Mouse (Mus musculus): ENCODE results near the gene Cacna2d3. TPM values are rescaled to one million over a fixed set of nuclear protein-coding genes. Genes with fewer than 3 reads are reported as not detected.
A peak's percentile ranks its signal among the peaks of the same experiment; 100 is the strongest.

Cacna2d3 gene
- polyA plus RNA-seq, 1 experiment from 2014 or later: 0.45 TPM

DNA sequence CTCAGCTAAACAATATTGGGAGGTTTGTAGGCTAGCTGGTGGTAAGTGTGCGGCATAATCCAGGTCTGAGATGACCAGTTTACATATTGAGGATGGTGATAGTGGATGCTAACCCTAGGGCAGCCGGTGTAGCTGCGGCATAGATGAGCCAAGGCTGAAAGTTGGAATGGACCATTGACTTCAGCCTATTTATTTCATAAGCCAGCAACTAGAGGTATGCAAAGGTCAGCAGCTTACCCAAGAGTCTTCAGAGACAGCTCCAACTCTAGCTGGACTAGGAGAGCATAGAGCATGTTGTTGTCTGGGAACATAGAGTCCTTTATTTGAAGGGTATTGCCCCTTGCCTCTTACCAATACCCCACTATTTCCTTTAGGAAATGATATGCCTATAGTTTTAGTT, 725.1 kb downstream of the Cacna2d3 start:
- Histone ChIP-seq H3K36me3 (ENCODE audit: insufficient read depth) (no peaks in the 10 kb centered on the region), H3K27me3 (ENCODE audit: insufficient read depth, low read length) (no peaks in the 10 kb centered on the region), H3K9ac (no peak overlapping the region), H3K4me3 (ENCODE audit: low read depth, low read length) (no peak overlapping the region), H3K4me1 (ENCODE audit: insufficient read depth) (no peaks in the 10 kb centered on the region), H3K27ac (ENCODE audit: low read depth) (no peak overlapping the region), H3K4me2 (no peak overlapping the region), H3K9me3 (ENCODE audit: low read depth, low read length) (no peaks in the 10 kb centered on the region)
- DNase-seq (no peak), ATAC-seq (ENCODE audit: insufficient read depth) (no peak)
- no peak for TF ChIP-seq CTCF (IDR thresholded peaks at IDR 0.05; ENCODE audit: low read depth)
- 94% methylated on average over 3 of the region's 3 CpGs for WGBS

DNA sequence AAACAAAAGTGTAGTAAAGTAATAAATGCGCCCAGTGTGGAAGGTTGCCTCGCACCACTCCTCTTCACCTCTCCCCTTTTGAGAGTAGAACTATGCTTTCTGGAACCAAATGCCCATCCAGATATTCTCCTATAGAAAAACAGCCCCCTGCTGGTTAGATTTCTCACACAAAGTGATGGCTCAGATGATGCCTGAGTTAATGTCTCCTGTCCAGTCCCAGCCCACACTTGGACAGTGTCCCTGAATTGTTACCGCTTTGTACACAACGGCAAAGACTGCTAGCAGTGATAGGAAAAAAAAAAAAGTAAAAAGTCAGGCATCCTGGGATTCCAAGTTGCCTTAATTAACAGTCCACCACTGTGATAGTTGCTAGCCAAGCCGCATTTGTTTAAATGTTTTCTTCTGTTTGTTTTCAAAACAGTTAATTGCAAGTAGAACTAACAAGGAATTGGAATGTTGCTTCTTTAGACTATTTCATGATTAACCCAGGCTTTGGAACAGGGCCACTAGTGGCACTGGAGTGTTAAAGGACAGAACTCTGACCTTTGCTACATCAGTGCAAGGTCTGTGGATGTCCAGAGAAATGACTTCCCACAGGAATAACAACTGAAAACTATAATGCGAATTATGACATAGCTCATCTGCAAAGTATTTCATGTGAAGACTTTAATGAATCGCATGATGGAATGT, 733.3 kb downstream of the Cacna2d3 start:
- Histone ChIP-seq H3K27ac (ENCODE audit: low read depth) (no peak overlapping the region), H3K27me3 (ENCODE audit: insufficient read depth, low read length) (no peaks in the 10 kb centered on the region), H3K9me3 (ENCODE audit: low read depth, low read length) (no peaks in the 10 kb centered on the region), H3K9ac (no peak overlapping the region), H3K36me3 (ENCODE audit: insufficient read depth) (no peaks in the 10 kb centered on the region), H3K4me1 (ENCODE audit: insufficient read depth) (no peaks in the 10 kb centered on the region), H3K4me3 (ENCODE audit: low read depth, low read length) (no peak overlapping the region), H3K4me2 (no peak overlapping the region)
- 73% methylated on average over 7 of the region's 7 CpGs for WGBS
- TF ChIP-seq CTCF (IDR thresholded peaks at IDR 0.05; ENCODE audit: low read depth): peak; percentile 8; the same call in 1 of the 2 replicates
- peak; percentile 43 for DNase-seq
- ATAC-seq (ENCODE audit: insufficient read depth): no peak

DNA sequence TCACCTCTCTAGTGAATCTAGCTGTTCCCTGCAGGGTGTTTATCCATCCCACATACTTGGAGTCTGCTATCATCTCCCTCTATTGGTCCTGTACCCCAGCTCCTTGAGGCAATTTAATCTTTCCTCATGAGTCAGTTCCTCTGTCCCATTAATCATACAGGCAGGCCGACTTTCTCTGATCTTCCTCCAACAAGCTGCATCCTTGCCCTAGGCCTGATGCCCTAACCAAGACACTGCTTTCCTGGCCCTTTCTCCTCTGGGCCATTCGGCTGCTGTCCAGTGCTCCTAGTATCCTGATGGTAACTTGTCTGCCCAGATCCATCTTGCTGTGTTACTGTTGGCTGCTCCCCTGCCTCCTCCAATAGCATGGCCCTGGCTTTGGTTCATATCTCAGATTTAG, 737.4 kb downstream of the Cacna2d3 start:
- no peak overlapping the region for H3K4me3 ChIP-seq (ENCODE audit: low read depth, low read length)
- no peak for TF ChIP-seq CTCF (IDR thresholded peaks at IDR 0.05; ENCODE audit: low read depth)
- ATAC-seq (ENCODE audit: insufficient read depth) (no peak), DNase-seq (no peak)
- no peaks in the 10 kb centered on the region for H3K9me3 ChIP-seq (ENCODE audit: low read depth, low read length)
- no peak overlapping the region for H3K27ac ChIP-seq (ENCODE audit: low read depth)
- H3K4me2 ChIP-seq: no peak overlapping the region
- no peak overlapping the region for H3K9ac ChIP-seq
- no peaks in the 10 kb centered on the region for H3K27me3 ChIP-seq (ENCODE audit: insufficient read depth, low read length)
- no peaks in the 10 kb centered on the region for H3K4me1 ChIP-seq (ENCODE audit: insufficient read depth)
- WGBS: 48% methylated on average over 2 of the region's 2 CpGs
- H3K36me3 ChIP-seq (ENCODE audit: insufficient read depth): no peaks in the 10 kb centered on the region

DNA sequence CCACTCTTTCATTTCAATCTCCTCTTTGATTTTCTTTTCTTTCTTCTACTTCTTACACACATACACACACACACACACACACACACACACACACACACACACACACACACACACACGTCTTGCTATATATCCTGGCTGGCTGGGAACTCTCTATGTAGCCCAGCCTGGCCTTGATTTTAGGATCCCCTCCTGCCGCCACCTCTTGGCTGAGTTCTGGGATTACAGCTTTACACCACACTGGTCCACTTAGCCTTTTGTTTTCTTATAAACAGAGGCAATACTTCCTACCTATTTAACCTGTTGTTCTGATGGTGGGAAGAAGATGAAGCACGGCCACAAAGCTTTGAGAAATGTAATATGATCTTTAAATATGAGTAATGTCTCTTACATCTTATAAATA, 741.2 kb downstream of the Cacna2d3 start:
- peak; percentile 50 for DNase-seq
- no peak overlapping the region for H3K27ac ChIP-seq (ENCODE audit: low read depth)

DNA sequence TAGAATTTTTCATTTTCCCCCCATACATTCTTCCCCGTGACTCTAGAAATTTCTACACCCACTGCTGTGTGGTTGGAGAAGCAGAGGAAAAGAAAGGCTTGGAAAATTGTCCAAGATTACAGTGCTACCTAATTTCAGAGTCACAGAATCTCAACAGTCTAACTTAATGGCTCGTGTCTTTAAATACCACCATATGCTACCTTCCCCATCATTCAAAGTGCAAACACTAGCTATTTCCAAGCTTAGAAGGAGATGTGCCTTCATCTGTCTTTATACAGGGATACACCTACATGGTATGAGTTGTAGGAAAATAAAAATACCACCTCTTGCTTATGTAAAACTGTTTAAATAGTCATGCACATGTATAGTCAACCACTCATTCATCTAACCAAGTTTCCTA, 742.4 kb downstream of the Cacna2d3 start:
- no peak for ATAC-seq (ENCODE audit: insufficient read depth)

More for the DNA sequence above, 741.2 kb downstream of the Cacna2d3 start:
- H3K4me3 ChIP-seq (ENCODE audit: low read depth, low read length): no peak overlapping the region
- no peaks in the 10 kb centered on the region for H3K36me3 ChIP-seq (ENCODE audit: insufficient read depth)
- H3K4me1 ChIP-seq (ENCODE audit: insufficient read depth): no peaks in the 10 kb centered on the region
- H3K27me3 ChIP-seq (ENCODE audit: insufficient read depth, low read length): no peaks in the 10 kb centered on the region
- no peaks in the 10 kb centered on the region for H3K9me3 ChIP-seq (ENCODE audit: low read depth, low read length)
- H3K9ac ChIP-seq: no peak overlapping the region
- no peak overlapping the region for H3K4me2 ChIP-seq
- no peak for ATAC-seq (ENCODE audit: insufficient read depth)
- 34% methylated on average over 3 of the region's 3 CpGs for WGBS
- peak; percentile 43 for TF ChIP-seq CTCF (IDR thresholded peaks at IDR 0.05; ENCODE audit: low read depth)

DNA sequence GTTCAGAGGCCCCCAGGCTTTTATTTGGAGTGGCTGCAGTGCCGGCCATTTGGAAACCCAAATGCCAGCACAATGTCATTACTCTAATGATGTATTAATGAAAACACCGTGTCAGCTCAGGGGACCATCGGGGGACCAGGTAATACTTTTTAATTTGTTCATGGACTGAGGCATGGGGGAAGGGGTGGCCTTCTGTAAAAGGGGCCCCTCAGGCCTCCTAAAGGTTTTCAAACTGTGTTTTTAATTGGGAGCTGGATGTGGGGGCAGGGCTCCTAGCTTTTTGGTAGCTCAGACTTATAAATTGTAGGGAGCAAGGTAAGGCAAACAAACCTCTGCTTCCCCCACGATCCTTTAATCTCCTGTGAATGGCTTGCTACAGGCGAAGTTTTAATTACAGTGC, 749.0 kb downstream of the Cacna2d3 start:
- Histone ChIP-seq H3K9me3 (ENCODE audit: low read depth, low read length) (no peaks in the 10 kb centered on the region), H3K36me3 (ENCODE audit: insufficient read depth) (no peaks in the 10 kb centered on the region), H3K4me2 (no peak overlapping the region), H3K4me1 (ENCODE audit: insufficient read depth) (no peaks in the 10 kb centered on the region), H3K4me3 (ENCODE audit: low read depth, low read length) (no peak overlapping the region), H3K9ac (no peak overlapping the region), H3K27ac (ENCODE audit: low read depth) (no peak overlapping the region), H3K27me3 (ENCODE audit: insufficient read depth, low read length) (no peaks in the 10 kb centered on the region)
- ATAC-seq (ENCODE audit: insufficient read depth) (no peak), DNase-seq (no peak)
- WGBS: 45% methylated on average over 5 of the region's 5 CpGs
- TF ChIP-seq CTCF (IDR thresholded peaks at IDR 0.05; ENCODE audit: low read depth): no peak

More for the DNA sequence above, 742.4 kb downstream of the Cacna2d3 start:
- TF ChIP-seq CTCF (IDR thresholded peaks at IDR 0.05; ENCODE audit: low read depth): no peak
- 84% methylated on average over 2 of the region's 2 CpGs for WGBS
- Histone ChIP-seq H3K4me3 (ENCODE audit: low read depth, low read length) (no peak overlapping the region), H3K9ac (no peak overlapping the region), H3K36me3 (ENCODE audit: insufficient read depth) (no peaks in the 10 kb centered on the region), H3K27me3 (ENCODE audit: insufficient read depth, low read length) (no peaks in the 10 kb centered on the region), H3K4me1 (ENCODE audit: insufficient read depth) (no peaks in the 10 kb centered on the region), H3K4me2 (no peak overlapping the region), H3K9me3 (ENCODE audit: low read depth, low read length) (no peaks in the 10 kb centered on the region), H3K27ac (ENCODE audit: low read depth) (no peak overlapping the region)
- DNase-seq: no peak

DNA sequence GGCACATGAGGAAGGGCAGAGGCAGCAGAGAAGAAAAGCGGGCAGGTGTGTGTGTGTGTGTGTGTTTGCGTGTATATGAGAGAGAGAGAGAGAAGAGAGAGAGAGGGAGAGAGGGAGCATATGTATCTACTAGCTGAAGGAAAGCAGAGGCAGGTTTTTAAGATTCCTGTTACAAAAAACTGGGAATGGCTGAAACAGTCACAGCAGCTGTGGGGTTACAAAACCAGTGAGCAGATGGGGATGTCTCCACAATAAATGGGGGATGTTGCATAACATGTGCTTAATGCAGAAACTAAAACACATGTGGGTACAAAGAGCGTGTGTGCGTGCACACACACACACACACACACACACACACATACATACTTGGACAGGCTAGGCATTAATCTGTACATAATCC, 752.4 kb downstream of the Cacna2d3 start:
- ATAC-seq (ENCODE audit: insufficient read depth): no peak
- Histone ChIP-seq H3K4me2 (no peak overlapping the region), H3K4me1 (ENCODE audit: insufficient read depth) (no peaks in the 10 kb centered on the region), H3K9ac (no peak overlapping the region), H3K4me3 (ENCODE audit: low read depth, low read length) (no peak overlapping the region), H3K9me3 (ENCODE audit: low read depth, low read length) (no peaks in the 10 kb centered on the region), H3K27me3 (ENCODE audit: insufficient read depth, low read length) (no peaks in the 10 kb centered on the region), H3K27ac (ENCODE audit: low read depth) (no peak overlapping the region), H3K36me3 (ENCODE audit: insufficient read depth) (no peaks in the 10 kb centered on the region)
- no peak for TF ChIP-seq CTCF (IDR thresholded peaks at IDR 0.05; ENCODE audit: low read depth)
- no peak for DNase-seq
- 87% methylated on average over 4 of the region's 4 CpGs for WGBS
